Mouse (Mus musculus) stomach, embryonic 14.5 days (tissue): ENCODE measurements at regions not wholly inside any gene's neighbourhood (a gene's known extent, or its start where the extent isn't known, plus 50 kb on each side); places are given as distances from the start of the nearest gene placed in this dataset.

Experiments used
- ATAC-seq: fragments of 200-750 bp; cut with Nextera tagmentation; 2 replicates; pipeline ENCODE4 v1.8.0; 2017; ENCODE audit warnings: low read depth, moderate TSS enrichment; ENCODE audit not compliant: insufficient number of reproducible peaks, insufficient read depth, low FRiP score
- H3K27ac ChIP-seq: fragments of 300-500 bp; sonication (generic); 2 replicates; pipeline ENCODE4 v1.5.1; 2014; ENCODE audit warnings: mild to moderate bottlenecking, low read length, moderate library complexity, mixed read lengths
- H3K27me3 ChIP-seq: fragments of 300-500 bp; sonication (generic); 2 replicates; pipeline ENCODE4 v1.6.1; 2014; ENCODE audit warnings: low read length, control low read depth, mixed read lengths; ENCODE audit not compliant: control insufficient read depth, insufficient read depth
- H3K36me3 ChIP-seq: fragments of 300-500 bp; sonication (generic); 2 replicates; pipeline ENCODE4 v1.6.1; 2014; ENCODE audit warnings: mild to moderate bottlenecking, control low read depth, low read length, moderate library complexity, mixed read lengths; ENCODE audit not compliant: control insufficient read depth, insufficient read depth
- H3K4me1 ChIP-seq: fragments of 300-500 bp; sonication (generic); 2 replicates; pipeline ENCODE4 v1.6.1; 2014; ENCODE audit warnings: low read length, control low read depth, mixed read lengths; ENCODE audit not compliant: control insufficient read depth, insufficient read depth
- H3K4me2 ChIP-seq: fragments of 300-500 bp; sonication (generic); replicated peaks from 2 replicates; pipeline ENCODE4 v1.6.1; 2014; ENCODE audit warnings: low read depth, low read length, control low read depth
- H3K4me3 ChIP-seq: fragments of 300-500 bp; sonication (generic); 2 replicates; pipeline ENCODE4 v1.5.1; 2014; ENCODE audit warnings: low read depth, low read length, control low read depth
- H3K9ac ChIP-seq: fragments of 300-500 bp; sonication (generic); replicated peaks from 2 replicates; pipeline ENCODE4 v1.6.1; 2014; ENCODE audit warnings: low read depth, mild to moderate bottlenecking, control low read depth, low read length, moderate library complexity, mixed read lengths
- H3K9me3 ChIP-seq: fragments of 300-500 bp; sonication (generic); 2 replicates; pipeline ENCODE4 v1.6.1; 2016; ENCODE audit warnings: low read depth, low read length, control low read depth; ENCODE audit not compliant: control insufficient read depth
- WGBS: fragments of 180-500 bp; shearing (Covaris S2); extraction: QIAGEN DNeasy Blood & Tissue Kit; methylation state at CpG from one replicate; pipeline ENCODE4 v1.1.7; 2014; 5-methylcytosine and 5-hydroxymethylcytosine counted together

GRCm38 (mm10) chr2:74122937-74123336, 211.8 kb upstream of the Atp5g3 start:
- no peak overlapping the region for H3K4me3 ChIP-seq
- H3K9me3 ChIP-seq = no peaks in the 10 kb centered on the region
- 0 out of 2 replicates have a peak, but pooled peaks cover 4% of the 10 kb centered on the region for H3K4me1 ChIP-seq
- H3K27me3 ChIP-seq = no peaks in the 10 kb centered on the region
- no peak overlapping the region for H3K27ac ChIP-seq
- H3K9ac ChIP-seq = no peak overlapping the region
- ATAC-seq = no peak
- no peaks in the 10 kb centered on the region for H3K36me3 ChIP-seq
- H3K4me2 ChIP-seq = no peak overlapping the region
- WGBS = 74% methylated on average over 2 of the region's 2 CpGs

- Histone ChIP-seq H3K27ac (no peak overlapping the region), H3K4me3 (no peak overlapping the region), H3K4me1 (0 out of 2 replicates have a peak, but pooled peaks cover 4% of the 10 kb centered on the region), H3K36me3 (no peaks in the 10 kb centered on the region), H3K4me2 (no peak overlapping the region), H3K9ac (no peak overlapping the region), H3K9me3 (no peaks in the 10 kb centered on the region), H3K27me3 (no peaks in the 10 kb centered on the region)
- 46% methylated on average over 10 of the region's 10 CpGs for WGBS
- ATAC-seq = no peak
Measured at GRCm38 (mm10) chr2:74120051-74120450, 208.9 kb upstream of the Atp5g3 start.

GRCm38 (mm10) chr2:74119167-74119937, 208.2 kb upstream of the Atp5g3 start:
- Histone ChIP-seq H3K27me3 (no peaks in the 10 kb centered on the region), H3K9ac (no peak overlapping the region), H3K27ac (no peak overlapping the region), H3K4me1 (0 out of 2 replicates have a peak, but pooled peaks cover 4% of the 10 kb centered on the region), H3K4me3 (no peak overlapping the region), H3K9me3 (no peaks in the 10 kb centered on the region), H3K4me2 (no peak overlapping the region), H3K36me3 (no peaks in the 10 kb centered on the region)
- no peak for ATAC-seq
- whole genome bisulfite sequencing = 35% methylated on average over 17 of the region's 17 CpGs

- H3K4me1 ChIP-seq = no peaks in the 10 kb centered on the region
- no peak overlapping the region for H3K9ac ChIP-seq
- no peak overlapping the region for H3K4me2 ChIP-seq
- no peak overlapping the region for H3K4me3 ChIP-seq
- no peaks in the 10 kb centered on the region for H3K36me3 ChIP-seq
- 86% methylated on average over 4 of the region's 4 CpGs for WGBS
- H3K27me3 ChIP-seq = no peaks in the 10 kb centered on the region
- no peak for ATAC-seq
- H3K27ac ChIP-seq = no peak overlapping the region
- H3K9me3 ChIP-seq = no peaks in the 10 kb centered on the region
Measured at GRCm38 (mm10) chr2:74106472-74106871, 195.3 kb upstream of the Atp5g3 start.

GRCm38 (mm10) chr2:74099671-74100372, 188.7 kb upstream of the Atp5g3 start:
- Histone ChIP-seq H3K9ac (no peak overlapping the region), H3K9me3 (no peaks in the 10 kb centered on the region), H3K36me3 (no peaks in the 10 kb centered on the region), H3K4me2 (no peak overlapping the region), H3K27ac (no peak overlapping the region), H3K4me3 (no peak overlapping the region), H3K4me1 (no peaks in the 10 kb centered on the region), H3K27me3 (no peaks in the 10 kb centered on the region)
- 74% methylated on average over 9 of the region's 9 CpGs for WGBS
- no peak for ATAC-seq

GRCm38 (mm10) chr2:74096809-74097208, 185.7 kb upstream of the Atp5g3 start:
- no peaks in the 10 kb centered on the region; the same call in 1 of the 2 replicates for H3K9me3 ChIP-seq
- ATAC-seq = no peak
- H3K4me1 ChIP-seq = no peaks in the 10 kb centered on the region
- 68% methylated on average over 2 of the region's 2 CpGs for WGBS
- no peaks in the 10 kb centered on the region for H3K36me3 ChIP-seq
- H3K27ac ChIP-seq = no peak overlapping the region
- no peak overlapping the region for H3K9ac ChIP-seq
- H3K27me3 ChIP-seq = no peaks in the 10 kb centered on the region
- H3K4me3 ChIP-seq = no peak overlapping the region
- no peak overlapping the region for H3K4me2 ChIP-seq

GRCm38 (mm10) chr2:74093494-74093893, 182.4 kb upstream of the Atp5g3 start:
- Histone ChIP-seq H3K27ac (no peak overlapping the region), H3K9ac (no peak overlapping the region), H3K27me3 (no peaks in the 10 kb centered on the region), H3K4me3 (no peak overlapping the region), H3K4me2 (no peak overlapping the region), H3K4me1 (no peaks in the 10 kb centered on the region), H3K9me3 (no peaks in the 10 kb centered on the region; the same call in 1 of the 2 replicates), H3K36me3 (no peaks in the 10 kb centered on the region)
- no peak for ATAC-seq
- 84% methylated on average over 7 of the region's 7 CpGs for WGBS

- H3K4me2 ChIP-seq = no peak overlapping the region
- H3K9me3 ChIP-seq = no peaks in the 10 kb centered on the region
- no peaks in the 10 kb centered on the region for H3K36me3 ChIP-seq
- ATAC-seq = peak; percentile 53; the same call in 1 of the 2 replicates
- no peaks in the 10 kb centered on the region for H3K27me3 ChIP-seq
- H3K9ac ChIP-seq = no peak overlapping the region
- peaks cover 3% of the 10 kb centered on the region; the same call in 1 of the 2 replicates for H3K4me1 ChIP-seq
- no peak overlapping the region for H3K27ac ChIP-seq
- no peak overlapping the region for H3K4me3 ChIP-seq
- WGBS = 44% methylated on average over 3 of the region's 3 CpGs
Measured at GRCm38 (mm10) chr2:74087375-74087774, 176.2 kb upstream of the Atp5g3 start.
